Mouse (Mus musculus) liver, adult 2 months (tissue): ENCODE data around the gene Slc9a9. TPM values are rescaled to one million over a fixed set of nuclear protein-coding genes. Genes with fewer than 3 reads are reported as not detected.

Source experiments
- DNase-seq: peaks from one replicate; pipeline ENCODE4 v3.0.0-alpha.2; 2011; ENCODE audit warnings: low read depth, low spot score; ENCODE audit errors: extremely low read depth
- H3K27ac ChIP-seq: fragments of 200-500 bp; replicated peaks from 2 replicates; pipeline ENCODE4 v1.5.1; 2012; ENCODE audit warnings: low read depth, mild to moderate bottlenecking, control low read depth, inconsistent platforms, low read length; ENCODE audit not compliant: insufficient read depth
- H3K27me3 ChIP-seq: fragments of 200-500 bp; 2 replicates; pipeline ENCODE4 v1.6.1; 2012; ENCODE audit warnings: mild to moderate bottlenecking, moderate library complexity, low read length, inconsistent platforms; ENCODE audit not compliant: control insufficient read depth, insufficient read depth
- H3K36me3 ChIP-seq: fragments of 200-500 bp; 2 replicates; pipeline ENCODE4 v1.6.1; 2012; ENCODE audit warnings: low read length, inconsistent platforms; ENCODE audit not compliant: control insufficient read depth, insufficient read depth
- H3K4me1 ChIP-seq: fragments of 200-500 bp; 2 replicates; pipeline ENCODE4 v1.6.1; 2011; ENCODE audit warnings: low read length; ENCODE audit not compliant: control insufficient read depth, insufficient read depth
- H3K4me3 ChIP-seq: fragments of 200-500 bp; 2 replicates; pipeline ENCODE4 v1.5.1; 2011; ENCODE audit warnings: low read depth, mild to moderate bottlenecking, control low read depth, low read length, moderate library complexity; ENCODE audit not compliant: insufficient read depth
- H3K79me2 ChIP-seq: fragments of 200-500 bp; 2 replicates; pipeline ENCODE4 v1.6.1; 2012; ENCODE audit warnings: inconsistent platforms, mild to moderate bottlenecking, low read length, moderate library complexity; ENCODE audit not compliant: control insufficient read depth, insufficient read depth
- H3K9ac ChIP-seq: fragments of 200-500 bp; 2 replicates; pipeline ENCODE4 v1.6.1; 2012; ENCODE audit warnings: low read depth, mild to moderate bottlenecking, control low read depth, inconsistent platforms, low read length
- CTCF ChIP-seq: fragments of 200-500 bp; IDR thresholded peaks from 2 replicates; pipeline ENCODE4 v1.5.1; 2011; ENCODE audit warnings: low read depth, low read length, control low read depth
- POLR2A ChIP-seq: fragments of 200-500 bp; IDR thresholded peaks from 2 replicates; pipeline ENCODE4 v1.6.1; 2011; ENCODE audit warnings: low read length, control low read depth; ENCODE audit not compliant: insufficient read depth; ENCODE audit errors: extremely low read depth
- WGBS: fragments of 180-500 bp; shearing (Covaris S2); methylation state at CpG from one replicate; pipeline ENCODE4 v1.1.7; 2018; 5-methylcytosine and 5-hydroxymethylcytosine counted together
- polyA plus RNA-seq: library from polyadenylated mRNA; depleted of rRNA; stranded (reverse); fragments of >200 nt; gene quantifications from 2 replicates; pipeline ENCODE4 v1.2.3, GENCODE M21; 2012
- total RNA-seq: library from RNA; depleted of rRNA; stranded (reverse); fragments of >200 nt; gene quantifications from 2 replicates; pipeline ENCODE4 v1.2.3, GENCODE M21; 2014

Gene Slc9a9
- total and polyA plus RNA-seq, 2 experiments = 1.7 to 6.0 TPM

GRCm38 (mm10) chr9:95254162-95254561, 584.5 kb downstream of the Slc9a9 start:
- no peak for TF ChIP-seq POLR2A
- no peak for TF ChIP-seq CTCF
- Histone ChIP-seq H3K4me1 (no peaks in the 10 kb centered on the region), H3K27ac (no peak overlapping the region), H3K36me3 (no peaks in the 10 kb centered on the region), H3K27me3 (no peaks in the 10 kb centered on the region), H3K79me2 (no peaks in the 10 kb centered on the region), H3K4me3 (no peak overlapping the region), H3K9ac (no peak overlapping the region)
- 71% methylated on average over 4 of the region's 4 CpGs for WGBS
- no peak for DNase-seq

- 84% methylated on average over 6 of the region's 6 CpGs for WGBS
- no peaks in the 10 kb centered on the region for H3K36me3 ChIP-seq
- TF ChIP-seq POLR2A (no peak), CTCF (no peak)
- no peak overlapping the region for H3K9ac ChIP-seq
- no peak for DNase-seq
- H3K4me3 ChIP-seq = no peak overlapping the region
- no peaks in the 10 kb centered on the region for H3K4me1 ChIP-seq
- H3K79me2 ChIP-seq = no peaks in the 10 kb centered on the region
- no peaks in the 10 kb centered on the region for H3K27me3 ChIP-seq
- H3K27ac ChIP-seq = no peak overlapping the region
Measured at GRCm38 (mm10) chr9:95255844-95256243, 586.1 kb downstream of the Slc9a9 start.

- Histone ChIP-seq H3K4me1 (no peaks in the 10 kb centered on the region), H3K36me3 (no peaks in the 10 kb centered on the region), H3K27ac (no peak overlapping the region), H3K4me3 (no peak overlapping the region), H3K9ac (no peak overlapping the region), H3K27me3 (no peaks in the 10 kb centered on the region), H3K79me2 (no peaks in the 10 kb centered on the region)
- no peak for TF ChIP-seq CTCF
- TF ChIP-seq POLR2A = no peak
- DNase-seq = no peak
- WGBS = 87% methylated on average over 21 of the region's 21 CpGs
Measured at GRCm38 (mm10) chr9:95256680-95257316, 587.1 kb downstream of the Slc9a9 start.

- DNase-seq = no peak
- Histone ChIP-seq H3K27ac (no peak overlapping the region), H3K79me2 (no peaks in the 10 kb centered on the region), H3K36me3 (no peaks in the 10 kb centered on the region), H3K9ac (no peak overlapping the region), H3K27me3 (no peaks in the 10 kb centered on the region), H3K4me1 (no peaks in the 10 kb centered on the region), H3K4me3 (no peak overlapping the region)
- 65% methylated on average over 3 of the region's 3 CpGs for WGBS
- TF ChIP-seq CTCF (no peak), POLR2A (no peak)
Measured at GRCm38 (mm10) chr9:95262851-95263250, 593.1 kb downstream of the Slc9a9 start.

GRCm38 (mm10) chr9:95263867-95264509, 594.3 kb downstream of the Slc9a9 start:
- Histone ChIP-seq H3K27ac (no peak overlapping the region), H3K79me2 (no peaks in the 10 kb centered on the region), H3K4me3 (no peak overlapping the region), H3K36me3 (no peaks in the 10 kb centered on the region), H3K4me1 (no peaks in the 10 kb centered on the region), H3K9ac (no peak overlapping the region), H3K27me3 (no peaks in the 10 kb centered on the region)
- DNase-seq = no peak
- TF ChIP-seq CTCF (no peak), POLR2A (no peak)
- 86% methylated on average over 9 of the region's 9 CpGs for WGBS

- no peaks in the 10 kb centered on the region for H3K36me3 ChIP-seq
- H3K79me2 ChIP-seq = no peaks in the 10 kb centered on the region
- WGBS = 73% methylated on average over 2 of the region's 2 CpGs
- TF ChIP-seq POLR2A = no peak
- no peak for TF ChIP-seq CTCF
- no peak overlapping the region for H3K9ac ChIP-seq
- DNase-seq = no peak
- H3K4me1 ChIP-seq = no peaks in the 10 kb centered on the region
- H3K27me3 ChIP-seq = no peaks in the 10 kb centered on the region
- no peak overlapping the region for H3K27ac ChIP-seq
- H3K4me3 ChIP-seq = no peak overlapping the region
Measured at GRCm38 (mm10) chr9:95266179-95266578, 596.5 kb downstream of the Slc9a9 start.
